In the genomic region with DNA sequence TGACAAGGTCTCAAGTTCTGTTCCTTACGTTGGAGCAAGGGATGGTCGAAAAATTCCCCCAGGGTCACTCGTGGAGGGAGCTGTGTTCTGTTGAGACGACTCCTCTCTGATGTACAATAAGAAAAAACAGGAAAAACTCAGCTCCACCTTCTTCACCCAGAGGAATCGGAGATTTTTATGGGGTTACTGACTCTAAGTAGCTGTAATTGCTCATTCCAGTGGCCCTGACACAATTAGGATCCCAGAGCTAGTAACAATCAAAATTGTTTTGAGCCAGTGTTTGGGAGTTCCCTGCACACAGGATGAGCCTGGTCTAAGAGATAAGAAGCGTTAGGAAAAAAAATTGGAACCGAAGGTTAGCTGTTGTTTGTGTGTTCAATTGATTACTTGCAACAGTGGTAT, we compare ENCODE assay signal across 7 mouse cellular contexts. TPM values are rescaled to one million over a fixed set of nuclear protein-coding genes. Genes with fewer than 3 reads are reported as not detected.
DNase-seq lines count a peak whose midpoint lies in the region; ATAC-seq lines count a peak whose summit lies in the region.

A gene (minus strand): TSS at position 331 of the 402 bp plus-strand sequence.

- 39% methylated on average over 7 of the region's 7 CpGs for WGBS in neural tube, embryonic 12.5 days
- 36% methylated on average over 7 of the region's 7 CpGs for WGBS in neural tube, embryonic 13.5 days

- H3K4me1 ChIP-seq in neural tube, embryonic 12.5 days = 0 out of 2 replicates have a peak, but pooled peaks cover 7% of the 10 kb centered on the region
- H3K4me1 ChIP-seq in neural tube, embryonic 13.5 days (replicated peaks) = peaks cover 5% of the 10 kb centered on the region; the same call in 1 of the 2 replicates

- ATAC-seq in neural tube, embryonic 12.5 days (ENCODE audit: low FRiP score, low read depth) = no peak
- ATAC-seq in neural tube, embryonic 13.5 days (ENCODE audit: low read depth) = no peak

- no peaks in the 10 kb centered on the region for H3K36me3 ChIP-seq in neural tube, embryonic 12.5 days
- H3K36me3 ChIP-seq in neural tube, embryonic 13.5 days = no peaks in the 10 kb centered on the region

- no peak within 1 kb of the TSS for H3K4me3 ChIP-seq in neural tube, embryonic 12.5 days
- no peak within 1 kb of the TSS for H3K4me3 ChIP-seq in neural tube, embryonic 13.5 days

- H3K9ac ChIP-seq in neural tube, embryonic 12.5 days = no peak within 1 kb of the TSS
- H3K9ac ChIP-seq in neural tube, embryonic 13.5 days = no peak within 1 kb of the TSS

- no peaks in the 10 kb centered on the region for H3K9me3 ChIP-seq in neural tube, embryonic 12.5 days
- 0 out of 2 replicates have a peak, but pooled peaks cover 4% of the 10 kb centered on the region for H3K9me3 ChIP-seq in neural tube, embryonic 13.5 days

- no peak within 1 kb of the TSS for H3K4me2 ChIP-seq in neural tube, embryonic 12.5 days (replicated peaks)
- no peak within 1 kb of the TSS for H3K4me2 ChIP-seq in neural tube, embryonic 13.5 days

- H3K27me3 ChIP-seq in neural tube, embryonic 12.5 days (replicated peaks) = no peaks in the 10 kb centered on the region
- H3K27me3 ChIP-seq in neural tube, embryonic 13.5 days = no peaks in the 10 kb centered on the region

- intact Hi-C loops in left cerebral cortex, postnatal 10 days (cut with DNase I) = no loop called here

- DNase-seq in neural tube, embryonic 10.5 days (ENCODE audit: extremely low spot score, low spot score) = no peak
- no peak for DNase-seq in gastrocnemius, postnatal 10 days
- no peak for DNase-seq in left cerebral cortex, postnatal 10 days (ENCODE audit: extremely low spot score in 1 of 2, low spot score in 2 of 2)
- DNase-seq in cerebellum, postnatal 36 days = no peak
- no peak for DNase-seq in cerebellum, postnatal 25 days

- no peak within 1 kb of the TSS for H3K27ac ChIP-seq in neural tube, embryonic 12.5 days
- H3K27ac ChIP-seq in neural tube, embryonic 13.5 days (replicated peaks) = no peak within 1 kb of the TSS

RNA-seq across cellular contexts. Expression of the gene that starts here (rescaled TPM):
- polyA plus RNA-seq in neural tube, embryonic 12.5 days (2016; fragmentation: Nextera tagmentation; extraction: Ambion mirVana) = 10.3 and 10.4 TPM in 2 replicates
- total RNA-seq in gastrocnemius, postnatal 10 days (2021) = 10 to 100 TPM; 24.5 to 26.8 TPM
- 10 to 100 TPM; 24.3 to 26.8 TPM for total RNA-seq in left cerebral cortex, postnatal 10 days (2021)
- polyA plus RNA-seq in neural tube, embryonic 13.5 days (2015; fragmentation: Nextera tagmentation; extraction: Ambion mirVana) = 21.0 and 22.9 TPM in 2 replicates
